Mouse (Mus musculus) cerebellum, postnatal 36 days (tissue): ENCODE data around the gene Ralgapb.
"Not testable (repeated sequence)": the region's sequence is repeated elsewhere in the genome, so short reads cannot be mapped to it uniquely, and the experiment has no call there.

Source experiments
- DNase-seq, 2 experiments: peaks; one replicate each; pipeline ENCODE4 v3.0.0; 2021 to 2022; ENCODE audit warnings: mixed read lengths in 2 of 2

The Ralgapb gene

DNA sequence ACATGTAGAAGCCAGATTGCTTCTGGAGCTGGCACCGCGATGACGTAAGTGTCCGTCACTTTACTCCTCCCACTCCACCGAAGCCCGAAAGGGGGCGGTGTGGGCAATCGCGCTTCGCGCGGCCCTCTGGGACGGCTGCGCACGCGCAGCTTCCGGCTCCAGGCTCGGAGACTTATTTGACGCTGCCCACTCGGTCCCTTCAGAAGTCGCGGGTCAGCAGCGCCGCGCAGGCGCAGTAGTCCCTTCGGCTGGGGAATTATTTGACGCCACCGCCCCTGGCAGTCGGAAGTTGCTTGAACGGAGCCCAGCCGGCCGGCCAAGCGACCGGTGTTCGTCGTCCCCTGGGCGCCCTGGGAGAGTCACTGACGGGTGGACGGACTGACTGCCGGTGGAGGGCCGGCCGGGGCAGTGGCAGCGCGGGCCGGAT is at the start of gene Ralgapb:
Ralgapb (plus strand) TSS at position 254 of the 427 bp plus-strand sequence.
- peak; percentile 99 for DNase-seq

DNA sequence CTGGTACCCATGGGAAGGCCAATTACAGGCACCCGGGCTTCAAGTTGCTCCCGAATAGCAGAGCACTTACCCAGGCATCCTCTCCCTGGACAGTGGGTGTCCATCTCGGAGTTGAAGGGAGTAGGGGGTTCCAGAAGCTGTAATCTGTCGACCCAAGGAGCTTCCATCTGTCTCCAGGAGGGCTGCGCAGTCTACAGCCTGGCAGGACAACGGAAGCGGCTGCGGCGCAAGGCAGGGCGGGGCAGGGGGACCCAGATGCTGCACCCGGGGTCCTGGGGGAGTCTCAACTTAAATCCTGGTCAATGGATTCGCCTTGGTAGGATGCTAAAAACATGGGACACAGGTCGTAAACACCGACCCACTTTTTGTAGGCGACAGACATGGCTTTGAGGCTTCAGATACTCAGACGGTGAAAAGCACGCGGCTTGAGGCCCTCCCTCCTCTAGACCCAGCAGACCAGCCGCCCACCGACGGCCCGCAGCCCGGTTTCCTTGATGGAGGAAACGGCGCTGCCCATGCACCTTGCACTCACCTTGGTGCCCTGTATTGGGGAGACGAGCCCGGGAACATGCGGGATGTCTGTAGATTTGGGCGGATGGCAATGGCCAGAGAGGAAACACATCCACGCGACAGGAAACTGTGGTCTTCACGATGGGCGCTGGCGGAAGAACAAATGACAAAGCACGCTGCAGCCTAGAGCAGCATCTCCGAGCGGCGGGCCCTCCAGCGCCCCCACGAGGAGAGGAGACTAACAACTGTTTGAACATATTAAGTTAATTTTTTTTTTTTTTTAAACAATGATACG is 48.6 kb upstream of the Ralgapb start:
- peak; percentile 81 to 84 for DNase-seq

DNA sequence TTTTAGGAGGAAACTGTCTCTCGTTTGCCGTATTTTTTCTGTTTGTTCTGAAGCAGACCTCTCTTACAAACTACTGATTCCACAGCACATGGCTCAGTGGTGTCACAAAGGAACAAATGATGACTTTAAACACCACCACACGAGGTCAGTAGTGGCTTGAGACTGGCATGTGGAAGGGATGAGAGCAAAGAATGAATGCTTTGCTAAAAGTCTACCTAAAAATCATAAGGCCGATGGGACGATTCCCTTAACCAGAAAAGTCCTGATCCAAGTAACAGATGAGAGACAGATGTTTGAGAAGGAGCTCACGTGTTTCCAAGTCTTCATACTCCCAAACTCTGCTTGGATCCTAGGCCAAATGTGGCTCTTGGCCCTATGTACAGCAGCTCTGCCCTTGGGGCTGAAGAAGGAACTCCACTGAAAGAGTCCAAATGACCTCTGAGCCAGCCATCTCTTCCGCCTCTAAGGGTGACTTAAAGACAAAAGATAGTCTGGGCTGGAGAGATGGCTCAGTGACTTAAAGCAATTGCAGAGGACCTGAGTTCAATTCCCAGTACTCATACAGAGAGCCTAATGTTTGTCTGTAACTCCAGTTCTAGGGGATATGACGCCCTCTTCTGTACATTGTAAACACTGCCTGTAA is 47.8 kb upstream of the Ralgapb start:
- DNase-seq, result no peak

DNA sequence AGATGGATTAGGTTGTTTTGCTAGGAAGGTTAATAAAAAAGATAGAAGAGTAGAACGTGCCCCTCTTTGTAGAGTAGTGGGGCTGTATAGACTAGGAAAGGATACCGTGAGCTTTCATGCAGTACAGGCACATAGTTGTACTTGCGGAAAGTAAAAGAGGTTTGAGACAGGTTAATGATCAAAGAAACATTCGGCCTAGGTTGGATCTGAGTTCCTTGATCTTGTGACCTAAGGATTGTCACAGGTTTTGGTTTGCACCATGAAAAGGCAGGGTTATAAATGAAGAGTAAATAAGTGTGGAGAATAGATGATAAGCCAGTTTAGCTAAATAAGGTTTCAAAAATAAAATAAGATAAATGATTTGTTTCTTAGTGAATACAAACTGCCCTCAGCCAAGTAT is 45.5 kb upstream of the Ralgapb start:
- DNase-seq, result no peak

DNA sequence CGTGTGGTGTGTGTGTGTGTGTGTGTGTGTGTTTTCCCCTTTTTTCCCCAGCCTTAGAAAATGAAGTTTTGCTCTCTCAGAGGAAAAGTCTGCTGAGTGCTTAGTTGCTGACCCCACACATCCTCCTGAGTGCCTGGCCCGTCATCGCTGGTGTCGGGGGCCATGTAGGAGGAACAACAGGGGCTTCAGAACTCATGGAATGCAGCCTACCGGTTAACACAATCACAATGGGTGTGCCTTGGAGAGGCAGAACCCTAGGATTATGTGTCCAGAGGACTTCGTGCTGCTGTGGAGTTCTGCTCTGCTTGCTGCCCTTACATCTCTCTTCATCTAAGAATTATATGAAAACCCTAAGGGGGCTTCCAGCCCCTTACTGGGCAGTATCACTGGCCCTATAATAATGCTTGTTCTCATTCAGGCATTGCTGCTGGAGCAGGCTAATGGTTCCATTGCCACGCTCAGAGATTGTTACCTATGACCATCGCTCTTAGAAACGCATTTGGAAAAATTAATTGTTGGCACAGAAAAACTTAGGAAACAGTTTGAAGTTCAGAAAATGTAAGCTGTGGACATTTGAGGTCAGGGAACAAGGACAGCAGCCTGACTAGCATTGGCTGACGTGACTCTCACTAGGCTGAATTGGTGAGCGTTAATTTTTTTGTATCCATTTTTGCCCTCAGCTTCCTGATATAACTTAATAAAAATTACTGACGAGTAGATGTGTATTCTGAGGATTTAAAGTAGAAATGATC is 44.4 kb upstream of the Ralgapb start:
- no peak for DNase-seq

DNA sequence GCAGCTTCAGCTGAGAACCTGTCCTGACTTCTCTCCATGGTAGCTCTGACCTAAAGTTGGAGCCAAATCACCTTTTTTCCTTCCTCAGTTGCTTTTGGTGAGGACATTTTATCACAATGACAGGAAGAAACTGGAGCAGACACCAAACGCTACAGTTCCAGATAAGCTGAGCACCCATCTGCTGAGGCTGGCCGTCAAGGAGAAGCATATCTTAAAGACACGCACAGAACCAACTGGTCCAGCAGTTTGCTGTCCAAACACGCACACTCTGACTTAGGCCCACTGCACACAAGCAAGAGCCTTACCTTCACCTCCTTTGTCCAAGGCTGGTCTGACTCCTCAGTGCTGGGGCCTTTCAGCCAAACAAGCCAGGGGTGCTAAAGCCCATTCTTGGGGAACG is 42.0 kb upstream of the Ralgapb start:
- no peak for DNase-seq

DNA sequence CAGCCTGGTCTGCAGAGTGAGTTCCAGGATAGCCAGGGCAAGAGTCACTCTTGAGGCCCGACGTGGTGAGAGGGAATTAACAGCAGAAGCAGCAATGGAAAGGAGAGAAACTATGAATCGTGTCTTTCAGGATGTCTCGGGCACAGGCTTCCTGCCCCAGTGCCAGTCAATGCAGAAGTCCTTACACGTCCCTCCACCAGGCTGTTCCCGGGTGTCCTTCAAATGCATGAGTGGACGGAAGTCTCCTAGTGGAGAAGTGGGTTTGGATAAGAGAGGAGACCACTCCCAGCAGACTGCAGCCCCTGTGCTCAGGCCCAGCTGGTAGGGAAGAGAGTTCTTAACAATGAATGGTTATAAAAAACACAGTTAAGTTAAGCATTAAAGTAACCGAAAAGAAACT is 41.3 kb upstream of the Ralgapb start:
- DNase-seq, result no peak

DNA sequence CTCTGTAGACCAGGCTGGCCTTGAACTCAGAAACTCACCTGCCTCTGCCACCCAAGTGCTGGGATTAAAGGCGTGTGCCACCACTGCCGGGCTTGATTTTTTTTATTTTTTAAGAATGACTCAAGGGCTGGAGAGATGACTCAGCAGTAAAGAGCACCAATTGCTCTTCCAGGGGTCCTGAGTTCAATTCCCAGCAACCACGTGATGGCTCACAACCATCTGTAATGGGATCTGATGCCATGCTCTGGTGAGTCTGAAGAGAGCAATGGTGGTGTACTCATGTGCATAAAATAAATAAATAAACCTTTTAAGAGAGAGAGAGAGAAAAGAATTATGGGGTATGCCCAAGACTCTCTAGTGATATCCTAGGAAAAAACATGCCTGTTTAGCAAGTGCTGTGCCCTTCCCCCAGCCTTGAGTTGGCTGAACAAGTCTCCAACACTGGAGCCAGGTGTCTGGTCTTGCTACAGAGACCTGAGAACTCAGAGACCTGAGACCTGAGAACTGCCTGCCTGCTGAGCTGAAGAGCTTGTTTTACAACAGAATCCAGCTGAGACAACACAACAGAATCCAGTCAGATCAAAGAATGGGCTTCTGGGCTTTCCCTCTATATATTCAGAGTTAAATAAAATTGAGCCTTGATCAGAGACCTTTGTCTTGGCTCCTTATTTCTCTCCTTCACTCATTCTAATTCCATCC is 40.0 kb upstream of the Ralgapb start:
- DNase-seq, result no peak

DNA sequence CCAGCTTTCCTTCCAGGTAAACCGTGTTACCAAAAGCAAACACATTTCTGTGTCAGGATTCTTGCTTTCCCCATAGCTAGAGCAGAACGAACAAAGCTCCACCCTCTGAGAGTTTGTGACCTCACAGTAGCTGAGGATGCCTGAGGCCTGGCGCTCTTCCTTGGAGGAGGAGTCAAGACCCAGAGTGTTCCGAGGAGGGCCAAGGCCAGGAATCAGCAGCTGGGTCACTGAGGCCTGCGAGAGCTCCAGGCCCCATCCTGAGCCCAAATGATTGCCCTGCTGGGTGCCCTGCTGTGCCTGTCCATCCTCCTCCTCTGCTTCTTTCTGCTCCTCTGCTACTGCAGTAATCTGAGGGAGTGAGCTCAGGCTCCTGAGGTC is 39.5 kb upstream of the Ralgapb start:
- DNase-seq, result no peak

DNA sequence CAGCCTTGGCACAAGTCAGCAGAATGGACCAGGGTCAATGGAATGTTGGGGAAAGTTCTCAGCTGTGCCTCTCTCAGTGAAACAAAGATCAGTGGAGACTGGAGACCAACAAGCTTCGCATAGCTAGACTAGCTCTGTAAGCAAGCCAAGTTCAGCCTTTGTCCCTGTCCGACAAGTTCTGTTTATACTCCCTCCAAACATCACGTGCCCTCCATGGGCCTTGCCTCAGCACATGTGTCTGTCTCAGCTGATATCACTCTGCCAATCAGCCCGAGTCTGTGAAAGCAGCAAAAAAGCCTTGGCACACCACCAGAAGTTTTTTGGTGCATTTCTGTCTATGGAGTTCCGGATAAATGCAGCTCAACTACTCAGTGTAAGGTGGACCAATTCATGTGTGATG is 36.6 kb upstream of the Ralgapb start:
- no peak for DNase-seq

DNA sequence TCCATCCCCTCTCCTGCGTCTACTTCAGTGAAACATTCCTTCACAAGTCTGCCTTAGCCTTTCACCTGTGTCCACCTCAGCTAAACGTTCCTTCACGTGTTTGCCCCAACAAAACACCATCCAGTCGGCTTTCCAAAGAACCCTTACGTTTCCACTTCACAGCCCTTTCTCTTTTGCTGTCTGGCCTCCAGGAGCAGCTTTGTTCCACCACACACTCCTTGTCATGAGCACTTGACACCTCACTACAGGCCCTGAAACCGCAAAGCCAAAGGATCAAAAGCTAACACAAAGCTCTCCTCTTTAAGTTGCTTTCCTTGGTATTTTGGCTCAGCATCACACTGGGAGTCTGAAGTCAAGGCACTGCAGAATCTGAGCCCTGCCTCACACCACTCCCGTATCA is 36.1 kb upstream of the Ralgapb start:
- DNase-seq, result no peak

DNA sequence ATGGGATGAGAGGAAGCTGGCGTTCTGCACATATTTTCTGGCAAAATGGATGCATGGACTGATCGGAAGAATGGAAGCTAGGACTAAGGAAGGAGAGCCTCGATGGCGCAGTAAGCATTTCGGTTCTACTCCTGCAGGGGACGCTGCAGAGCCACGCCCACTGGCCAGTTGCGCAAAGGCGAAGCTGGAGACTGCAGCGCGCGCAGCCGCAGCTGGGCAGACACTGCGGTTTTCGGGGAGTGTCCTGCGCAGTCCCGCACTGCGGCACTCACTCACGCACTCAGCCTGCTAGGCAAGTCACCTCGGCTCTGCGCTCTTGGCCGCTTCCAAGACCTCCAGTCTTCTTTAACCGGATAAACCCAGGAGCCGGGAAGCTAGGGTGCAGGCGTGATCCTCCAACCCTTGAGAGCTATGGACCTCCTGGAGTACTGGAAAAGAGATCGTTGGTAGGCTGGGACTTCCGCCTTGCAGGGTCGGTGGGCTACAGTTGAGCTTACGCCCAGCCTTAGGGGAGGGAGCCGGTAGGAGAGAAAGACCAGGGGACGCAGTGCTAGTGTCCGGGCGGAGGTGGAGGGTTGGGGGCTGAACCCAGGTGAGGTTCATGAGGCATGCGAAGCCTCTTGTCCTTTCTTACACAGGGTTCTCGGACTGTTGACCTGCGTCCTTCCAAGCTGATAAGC is 34.1 kb upstream of the Ralgapb start, which contains the start of gene Snhg11:
Snhg11 (plus strand) TSS at position 196 of the 680 bp plus-strand sequence.
- peak; percentile 87 to 88 for DNase-seq

DNA sequence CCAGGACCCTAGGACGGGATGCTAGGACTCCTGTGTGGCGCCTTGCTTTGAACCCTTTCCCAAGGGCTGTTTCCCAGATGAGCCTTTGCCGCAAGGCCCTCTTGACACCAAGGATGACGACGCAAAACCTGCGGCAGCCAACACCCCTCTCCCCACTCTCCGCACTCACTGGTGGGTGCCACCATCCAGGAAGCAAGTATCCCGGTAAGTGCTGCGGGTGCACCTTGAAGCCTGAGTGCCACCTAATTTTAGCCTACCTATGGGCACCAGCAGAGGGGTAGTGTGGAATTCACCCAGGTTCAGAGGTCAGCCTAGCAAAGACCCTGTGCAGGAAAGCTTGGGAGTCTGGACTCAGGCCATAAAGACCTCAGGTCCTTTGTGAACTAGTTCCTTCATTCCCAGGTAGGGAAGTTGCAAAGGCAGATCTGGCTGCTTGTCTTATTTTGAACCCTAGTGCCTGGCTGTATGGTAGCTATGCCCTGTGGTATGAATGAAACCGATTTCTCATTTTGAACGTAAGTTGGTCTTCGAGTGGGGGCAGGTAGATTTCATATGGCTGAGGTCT is 33.4 kb upstream of the Ralgapb start:
- DNase-seq, result peak; percentile 24 to 36

DNA sequence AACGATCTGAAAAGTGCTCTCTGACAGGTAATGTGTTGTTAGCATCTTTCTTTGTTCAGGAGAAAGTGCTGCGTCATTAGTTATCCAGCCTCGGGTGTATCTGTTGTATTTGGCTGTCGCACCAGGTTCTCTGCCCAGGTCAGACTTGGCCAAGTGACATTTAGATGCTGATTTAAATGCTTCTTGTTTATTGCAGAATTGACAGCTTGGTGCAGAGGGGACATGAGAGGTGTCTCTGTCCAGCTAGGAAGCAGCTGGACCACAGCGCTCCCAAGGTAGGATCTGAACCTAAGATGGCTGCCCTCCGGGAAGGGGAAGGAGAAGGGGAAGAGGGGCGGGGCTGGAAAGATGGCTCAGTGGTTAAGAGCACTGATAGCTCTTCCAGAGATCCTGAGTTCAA is 32.9 kb upstream of the Ralgapb start:
- peak; percentile 35 to 43 for DNase-seq

DNA sequence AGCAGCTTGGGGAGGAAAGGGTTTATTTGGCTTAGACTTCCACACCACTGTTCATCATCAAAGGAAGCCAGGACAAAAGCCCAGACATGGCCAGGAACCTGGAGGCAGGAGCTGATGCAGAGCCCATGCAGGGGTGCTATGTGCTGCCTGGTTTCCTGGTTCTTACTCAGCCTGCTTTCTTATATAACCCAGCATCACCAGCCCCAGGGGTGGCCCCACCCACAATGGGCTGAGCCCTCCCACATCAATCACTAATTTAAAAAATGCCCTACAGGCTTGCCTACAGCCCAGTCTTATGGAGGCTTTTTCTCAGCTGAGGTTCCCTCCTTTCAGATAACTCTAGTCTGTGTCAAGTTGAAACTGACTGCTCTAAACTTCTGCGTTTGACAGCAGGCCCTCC is 31.8 kb upstream of the Ralgapb start:
- no peak for DNase-seq

DNA sequence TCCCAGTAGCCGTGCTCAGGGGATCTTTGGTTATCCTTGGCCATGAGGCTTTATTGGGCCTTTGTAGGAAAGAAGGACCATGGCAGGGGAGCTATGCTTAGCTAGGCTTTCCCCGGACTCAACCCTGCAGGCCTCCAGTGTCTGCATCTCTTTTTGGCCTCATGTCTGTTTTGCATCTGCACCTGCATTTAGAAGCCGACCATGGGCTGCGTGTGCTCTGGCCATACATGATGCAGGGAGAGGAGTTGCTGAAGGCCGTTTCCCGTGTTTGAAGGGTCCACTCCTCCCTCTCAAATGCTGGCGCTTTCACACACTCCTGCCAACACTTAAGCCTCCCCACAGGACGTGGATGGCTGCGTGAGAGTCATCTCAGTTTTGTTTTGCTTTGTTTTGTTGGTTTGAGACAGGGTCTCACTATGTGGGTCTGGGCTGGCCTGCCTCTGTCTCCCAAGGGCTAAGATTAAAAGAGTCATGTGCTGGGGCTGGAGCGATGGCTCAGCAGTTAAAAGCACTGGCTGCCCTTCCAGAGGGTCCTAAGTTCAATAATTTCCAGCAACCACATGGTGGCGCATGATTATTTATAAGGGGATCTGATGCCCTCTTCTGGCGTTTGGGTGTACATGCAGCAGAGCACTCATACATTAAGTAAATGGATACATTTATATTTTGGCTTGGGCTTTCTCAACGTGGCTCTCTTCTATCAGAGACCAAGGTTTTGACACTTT is 30.1 kb upstream of the Ralgapb start:
- peak; percentile 43 to 57 for DNase-seq

DNA sequence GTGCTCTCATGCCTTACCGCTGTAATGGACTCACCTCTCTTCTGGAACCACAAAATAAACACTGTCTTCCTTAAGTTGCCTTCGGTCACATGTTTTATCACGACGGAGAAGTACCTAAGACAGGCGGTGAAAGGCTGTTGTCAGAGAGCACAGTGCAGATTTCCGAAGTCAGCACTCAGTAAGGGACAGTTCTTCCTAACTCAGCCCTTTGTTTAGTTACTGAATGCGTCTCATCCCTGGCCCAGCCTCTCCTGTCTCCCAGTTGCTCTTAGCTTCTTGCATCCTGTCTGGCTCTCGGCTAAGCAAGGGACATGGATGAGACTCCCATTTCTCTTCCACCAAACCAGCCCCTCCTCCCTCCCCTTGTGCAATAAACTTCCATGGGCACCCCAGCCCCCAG is 23.6 kb upstream of the Ralgapb start:
- no peak for DNase-seq

DNA sequence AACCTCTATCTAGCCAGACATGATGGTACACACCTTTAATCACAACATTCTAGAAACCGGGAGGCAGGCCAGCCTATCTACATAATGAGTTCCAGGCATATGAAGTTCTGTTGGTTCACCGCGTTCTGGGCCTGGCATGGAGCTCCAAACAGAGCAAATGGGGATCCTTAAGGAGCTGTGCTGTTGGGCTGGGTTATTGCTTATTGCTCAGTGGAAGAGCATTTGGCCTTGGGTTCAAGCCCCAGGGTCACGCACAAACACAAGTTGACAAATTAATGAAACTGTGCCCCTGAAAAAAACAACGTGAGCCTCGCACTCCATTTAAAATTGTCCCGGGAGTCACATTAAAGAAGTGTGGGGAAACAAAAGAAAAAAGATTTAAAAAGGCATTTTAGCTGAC is 20.2 kb upstream of the Ralgapb start:
- no peak for DNase-seq

DNA sequence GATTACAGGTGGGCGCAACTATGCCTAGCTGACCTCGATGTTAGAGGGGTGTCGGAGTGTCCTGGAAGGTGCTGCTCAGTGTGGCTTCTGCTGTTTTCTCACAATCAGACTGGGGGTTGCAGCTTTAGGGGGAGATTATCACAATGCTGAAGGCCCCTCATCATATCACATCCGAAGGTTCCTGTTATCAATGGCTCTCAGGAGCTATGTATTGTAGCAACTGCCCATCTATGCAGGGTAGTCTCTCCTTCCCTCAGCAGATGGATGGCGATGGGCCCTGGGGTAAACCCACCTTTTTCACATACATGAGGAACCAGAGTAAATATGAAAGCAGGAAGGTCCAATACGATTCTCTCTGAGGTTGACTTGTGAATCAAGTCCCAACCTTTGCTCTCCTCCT is 13.3 kb upstream of the Ralgapb start:
- DNase-seq, result no peak

DNA sequence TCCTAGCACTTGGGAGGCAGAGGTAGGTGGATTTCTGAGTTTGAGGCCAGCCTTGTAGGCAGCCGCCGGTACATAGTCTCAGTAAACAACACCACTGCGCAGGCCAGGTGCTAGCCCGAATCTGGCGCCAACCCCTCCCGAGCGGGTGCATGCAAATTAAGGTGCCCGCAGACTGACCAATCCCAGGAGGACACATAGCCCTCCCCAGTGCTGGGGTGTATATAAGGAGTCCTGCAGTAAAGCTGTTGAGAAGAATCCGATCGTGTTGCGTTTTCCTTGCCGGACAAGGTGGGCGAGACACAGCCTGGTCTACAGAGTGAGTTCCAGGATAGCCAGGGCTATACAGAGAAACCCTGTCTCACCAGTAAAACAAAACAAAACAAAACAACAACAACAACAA is 12.5 kb upstream of the Ralgapb start:
- not testable (repeated sequence) for DNase-seq

DNA sequence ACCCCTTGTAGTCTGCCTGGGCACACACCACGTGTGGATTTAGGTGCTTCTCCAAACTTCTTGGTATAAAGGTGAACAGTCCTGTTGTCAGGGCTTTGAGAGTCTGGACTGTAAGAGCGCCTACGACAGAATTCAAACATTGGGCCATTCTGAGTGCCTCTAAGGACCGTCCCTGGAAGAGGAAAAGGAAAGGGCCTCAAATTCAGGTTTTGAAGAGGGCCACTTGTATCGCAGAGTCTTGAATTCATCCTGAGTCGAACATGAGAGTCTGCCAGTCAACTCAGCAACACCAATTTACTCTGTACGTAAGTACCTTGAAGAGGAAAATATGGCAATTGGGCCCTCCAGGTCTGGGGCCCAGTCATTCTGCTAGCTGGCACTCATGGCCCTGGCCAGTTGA is 6.7 kb upstream of the Ralgapb start:
- no peak for DNase-seq
